Mouse (Mus musculus) hindbrain, embryonic 10.5 days (tissue): ENCODE data around the gene Sez6l2. TPM values are rescaled to one million over a fixed set of nuclear protein-coding genes. Genes with fewer than 3 reads are reported as not detected.
"Not testable (repeated sequence)": the region's sequence is repeated elsewhere in the genome, so short reads cannot be mapped to it uniquely, and the experiment has no call there.

Experiments
- DNase-seq: peaks from one replicate; pipeline ENCODE4 v3.0.0-alpha.2; 2017; ENCODE audit warnings: low spot score
- H3K27ac ChIP-seq: fragments of 300-500 bp; sonication (generic); 2 replicates; pipeline ENCODE4 v1.5.1; 2016; ENCODE audit warnings: mild to moderate bottlenecking, moderate library complexity
- H3K27me3 ChIP-seq: fragments of 300-500 bp; sonication (generic); 2 replicates; pipeline ENCODE4 v1.6.1; 2016; ENCODE audit warnings: mild to moderate bottlenecking; ENCODE audit not compliant: poor library complexity, insufficient read depth, severe bottlenecking
- H3K36me3 ChIP-seq: fragments of 300-500 bp; sonication (generic); 2 replicates; pipeline ENCODE4 v1.6.1; 2016; ENCODE audit warnings: mild to moderate bottlenecking, moderate library complexity
- H3K4me1 ChIP-seq: fragments of 300-500 bp; sonication (generic); replicated peaks from 2 replicates; pipeline ENCODE4 v1.6.1; 2016; ENCODE audit warnings: mild to moderate bottlenecking
- H3K4me3 ChIP-seq: fragments of 300-500 bp; sonication (generic); 2 replicates; pipeline ENCODE4 v1.5.1; 2016; ENCODE audit warnings: mild to moderate bottlenecking, moderate library complexity
- H3K9me3 ChIP-seq: fragments of 300-500 bp; sonication (generic); 2 replicates; pipeline ENCODE4 v1.6.1; 2016; ENCODE audit warnings: mild to moderate bottlenecking, moderate library complexity
- WGBS: fragments of 180-500 bp; shearing (Covaris S2); methylation state at CpG from one replicate; pipeline ENCODE4 v1.1.7; 2016; 5-methylcytosine and 5-hydroxymethylcytosine counted together
- polyA plus RNA-seq: library from polyadenylated mRNA; unstranded; fragments of >200 nt; fragmentation: Nextera tagmentation; extraction: Ambion mirVana; gene quantifications from 2 replicates; pipeline ENCODE4 v1.2.1, GENCODE M21; 2016

The Sez6l2 gene
- polyA plus RNA-seq: 2.3 and 7.6 TPM in 2 replicates

DNA sequence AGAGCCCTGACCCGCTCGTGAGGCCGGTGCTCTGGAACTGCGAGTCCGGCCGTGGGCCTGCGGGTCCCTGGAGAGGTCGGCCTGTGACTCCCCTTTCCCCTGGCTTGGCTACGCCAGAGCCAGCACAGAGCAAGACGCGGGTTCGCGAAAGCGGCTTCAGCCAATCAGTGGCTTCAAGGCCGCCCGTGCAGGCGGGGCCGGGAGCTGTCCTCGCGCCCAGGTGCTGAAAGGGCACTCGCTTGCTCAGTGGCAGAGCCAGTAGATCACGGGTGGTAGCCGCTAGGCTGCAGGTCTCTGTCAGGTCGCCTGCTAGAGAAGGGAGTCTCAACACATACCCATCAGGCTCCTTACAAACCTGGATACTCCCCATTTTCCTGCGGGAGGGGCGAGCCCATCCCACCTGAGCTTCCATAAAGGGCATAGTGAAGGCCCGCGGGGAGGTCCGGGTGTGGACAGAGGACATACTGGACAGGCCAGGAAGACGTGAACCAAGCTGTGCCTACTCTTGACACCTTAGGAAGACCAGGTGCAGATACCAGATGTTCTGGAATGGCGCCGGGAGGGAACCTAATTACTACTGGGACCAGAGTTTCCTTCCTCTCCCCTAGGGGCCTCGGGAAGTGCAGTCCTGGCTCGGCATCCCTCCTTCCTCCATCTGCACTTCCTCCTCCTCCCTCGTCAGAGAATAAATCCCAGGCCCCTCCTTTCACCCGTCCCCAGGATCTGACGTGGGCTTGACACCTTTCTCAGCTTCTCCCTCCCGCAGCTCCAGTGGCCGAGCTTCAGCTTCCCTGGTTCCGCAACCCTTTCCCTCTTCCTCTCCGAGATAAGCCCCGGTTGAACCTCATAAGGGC is at the start of gene Sez6l2:
Gene Sez6l2, plus strand, starts transcription at position 771 of the 854 bp plus-strand sequence.
- Histone ChIP-seq H3K9me3 (no peaks in the 10 kb centered on the region), H3K27me3 (peaks cover 55% of the 10 kb centered on the region), H3K4me3 (peak within 1 kb of the TSS; percentile 56), H3K4me1 (peaks cover 48% of the 10 kb centered on the region), H3K36me3 (peaks cover 16% of the 10 kb centered on the region), H3K27ac (peak within 1 kb of the TSS; percentile 83)
- under 1% methylated on average over 42 of the region's 42 CpGs for WGBS
- peak; percentile 93 for DNase-seq

DNA sequence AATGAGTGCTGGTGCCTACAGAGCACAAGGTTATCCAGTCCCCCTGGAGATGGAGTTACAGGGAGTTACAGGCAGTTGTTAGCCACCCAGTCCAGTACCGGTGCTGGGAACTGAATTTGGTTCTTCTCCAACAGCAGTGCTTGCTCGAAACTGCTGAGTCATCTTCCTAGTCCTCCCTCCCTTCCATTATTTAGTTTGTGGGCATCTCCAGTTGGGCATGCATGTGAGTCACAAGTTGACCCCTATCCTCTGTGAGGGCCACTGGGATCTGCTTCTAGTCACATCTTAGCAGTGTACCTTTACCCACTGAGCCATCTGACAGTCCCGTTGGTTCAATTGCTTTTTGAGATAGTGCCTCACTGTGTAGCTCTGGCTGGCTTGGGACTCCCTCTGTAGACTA is 44.8 kb upstream of the Sez6l2 start:
- DNase-seq: no peak
- Histone ChIP-seq H3K36me3 (peaks cover 31% of the 10 kb centered on the region), H3K4me1 (no peaks in the 10 kb centered on the region), H3K4me3 (no peak overlapping the region), H3K9me3 (no peaks in the 10 kb centered on the region), H3K27me3 (no peaks in the 10 kb centered on the region), H3K27ac (no peak overlapping the region)
- WGBS: 83% methylated on average over 3 of the region's 3 CpGs

DNA sequence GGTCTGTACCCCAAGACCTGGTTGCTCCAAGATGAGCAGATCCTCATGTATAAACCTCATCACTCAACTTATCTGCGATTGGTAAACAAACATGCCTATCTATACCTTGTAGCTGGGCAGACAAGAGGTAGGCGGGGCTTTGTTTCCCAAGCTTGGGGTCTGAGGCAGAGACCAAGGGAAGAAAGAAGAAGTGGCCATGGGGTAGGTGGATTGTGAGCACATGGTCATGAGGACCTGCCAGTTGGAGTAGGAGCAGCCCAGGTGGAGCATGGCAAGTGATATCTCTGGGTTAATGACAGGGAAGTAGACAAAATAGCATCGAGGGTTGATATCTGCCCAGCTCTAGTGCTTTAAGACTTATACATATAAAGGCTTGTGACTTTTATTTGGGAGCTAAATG is 35.5 kb upstream of the Sez6l2 start:
- no peak for DNase-seq
- no peaks in the 10 kb centered on the region for H3K9me3 ChIP-seq
- no peak overlapping the region for H3K27ac ChIP-seq
- no peak overlapping the region for H3K4me3 ChIP-seq
- WGBS: 92% methylated on average over 3 of the region's 3 CpGs
- H3K4me1 ChIP-seq: peaks cover 24% of the 10 kb centered on the region
- H3K36me3 ChIP-seq: peaks cover 14% of the 10 kb centered on the region
- no peaks in the 10 kb centered on the region; the same call in 1 of the 2 replicates for H3K27me3 ChIP-seq

DNA sequence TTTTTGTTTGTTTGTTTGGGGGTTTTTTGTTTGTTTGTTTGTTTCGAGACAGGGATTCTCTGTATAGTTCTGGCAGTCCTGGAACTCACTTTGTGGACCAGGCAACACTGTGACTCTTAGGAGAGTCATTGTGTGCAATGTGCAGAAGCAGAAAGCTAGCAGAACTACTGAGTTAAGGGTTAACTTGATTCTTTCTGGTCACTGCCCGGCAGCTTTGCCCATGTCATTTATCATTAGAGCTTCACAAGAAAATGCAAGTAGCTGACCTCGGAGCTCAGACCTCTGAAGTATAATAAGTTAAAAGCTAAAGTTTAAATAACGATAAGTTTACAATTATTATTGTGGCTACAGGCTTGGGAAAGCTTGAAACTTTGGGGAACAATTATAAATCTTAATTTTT is 32.0 kb upstream of the Sez6l2 start:
- not testable (repeated sequence) for DNase-seq, H3K27ac ChIP-seq, H3K27me3 ChIP-seq, H3K9me3 ChIP-seq, H3K4me3 ChIP-seq, H3K36me3 ChIP-seq
- WGBS: 49% methylated on average over 4 of the region's 4 CpGs
- peaks cover 53% of the 10 kb centered on the region for H3K4me1 ChIP-seq

DNA sequence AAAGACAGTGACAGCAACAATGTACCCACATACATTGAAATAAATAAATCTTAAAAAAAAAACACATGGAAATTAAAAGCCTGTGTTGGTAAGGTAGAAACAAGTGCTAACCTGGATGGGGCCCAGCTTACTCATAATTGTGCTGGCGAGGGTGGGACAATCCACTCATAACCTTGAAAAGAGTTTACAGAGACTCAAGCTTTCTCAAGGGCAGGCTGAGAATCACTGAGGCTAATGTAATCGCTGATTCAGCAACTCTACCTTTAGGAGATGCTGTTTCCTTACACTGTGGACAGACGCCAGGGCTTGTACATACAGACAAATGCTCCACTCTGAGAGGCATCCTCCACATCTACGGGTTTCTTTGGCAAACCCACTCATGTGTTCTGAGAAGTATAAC is 30.4 kb upstream of the Sez6l2 start:
- 85% methylated on average over 4 of the region's 4 CpGs for WGBS
- Histone ChIP-seq H3K27ac (no peak overlapping the region), H3K4me1 (peaks cover 63% of the 10 kb centered on the region), H3K4me3 (peak overlapping the region; percentile 3; the same call in 1 of the 2 replicates), H3K36me3 (no peaks in the 10 kb centered on the region; the same call in 1 of the 2 replicates), H3K27me3 (no peaks in the 10 kb centered on the region; the same call in 1 of the 2 replicates), H3K9me3 (no peaks in the 10 kb centered on the region)
- DNase-seq: no peak

DNA sequence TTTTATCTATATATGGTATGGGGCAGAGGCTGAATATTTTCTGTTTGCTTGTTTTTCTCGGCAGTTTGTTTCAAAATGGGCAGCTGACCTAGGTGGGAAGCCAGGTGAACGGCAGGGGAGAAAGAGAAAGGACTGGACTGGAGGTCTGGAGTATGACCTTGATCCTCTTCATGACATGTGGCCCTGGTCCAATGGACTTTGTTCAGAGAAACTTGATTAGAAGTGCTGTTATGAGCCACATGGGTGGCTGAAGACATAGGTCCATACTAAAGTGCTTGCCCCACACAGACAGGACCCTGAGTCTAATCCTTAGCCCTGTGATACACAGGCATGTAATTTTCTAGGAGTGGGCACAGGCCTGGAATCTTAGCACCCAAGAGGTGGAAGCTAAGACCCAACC is 28.8 kb upstream of the Sez6l2 start:
- Histone ChIP-seq H3K4me3 (peak overlapping the region; percentile 46), H3K9me3 (no peaks in the 10 kb centered on the region), H3K4me1 (peaks cover 63% of the 10 kb centered on the region), H3K36me3 (no peaks in the 10 kb centered on the region), H3K27me3 (no peaks in the 10 kb centered on the region), H3K27ac (peak overlapping the region; percentile 91)
- 78% methylated on average over 2 of the region's 2 CpGs for WGBS
- DNase-seq: no peak

DNA sequence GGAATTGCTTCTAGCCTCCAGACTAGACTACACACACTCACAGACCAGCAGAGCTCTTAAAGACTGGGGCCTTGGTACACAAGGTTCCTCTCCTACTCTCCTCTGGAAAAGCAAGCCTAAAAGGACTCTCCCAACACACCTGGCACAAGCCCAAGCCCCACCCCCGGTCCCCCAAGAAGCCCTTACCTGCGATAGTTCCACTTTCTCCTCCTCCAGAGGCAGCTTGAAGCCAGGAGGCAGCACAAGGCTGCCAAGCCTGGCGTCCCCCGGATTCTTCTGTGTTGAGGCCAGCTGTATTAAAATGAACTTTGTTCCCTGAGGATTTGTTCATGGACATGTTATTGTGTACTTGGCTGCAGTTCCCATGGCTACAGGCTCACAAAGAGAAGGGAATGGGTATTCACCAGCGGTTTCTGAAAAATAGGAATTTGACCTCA is 27.7 kb upstream of the Sez6l2 start, which contains the start of gene Tmem219:
Gene Tmem219, minus strand, starts transcription at position 294 of the 437 bp plus-strand sequence.
- peaks cover 56% of the 10 kb centered on the region for H3K4me1 ChIP-seq
- 42% methylated on average over 5 of the region's 5 CpGs for WGBS

DNA sequence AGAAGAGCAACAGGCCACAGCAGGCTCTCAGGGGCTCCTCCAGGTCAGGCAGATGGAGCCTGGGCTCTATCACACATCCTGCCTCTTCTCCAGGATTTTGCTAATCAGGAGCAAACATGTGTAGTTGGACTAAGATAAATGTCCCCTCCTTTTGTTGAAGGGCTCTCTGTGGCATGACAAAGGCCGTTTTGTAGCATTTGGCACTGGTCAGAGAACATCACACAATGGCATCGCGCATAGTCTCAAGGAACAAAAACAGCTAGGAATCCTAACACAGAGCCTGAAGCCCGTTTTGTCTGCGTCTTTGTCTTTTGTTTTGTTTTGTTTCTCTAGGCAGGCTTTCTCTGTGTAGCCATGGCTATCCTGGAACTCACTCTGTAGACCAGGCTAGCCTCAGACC is 26.4 kb upstream of the Sez6l2 start:
- Histone ChIP-seq H3K27me3 (no peaks in the 10 kb centered on the region), H3K4me3 (no peak overlapping the region), H3K4me1 (peaks cover 46% of the 10 kb centered on the region), H3K9me3 (no peaks in the 10 kb centered on the region), H3K36me3 (no peaks in the 10 kb centered on the region), H3K27ac (peak overlapping the region; percentile 91)
- WGBS: 45% methylated on average over 5 of the region's 5 CpGs
- DNase-seq: peak; percentile 23

More for the DNA sequence above, 27.7 kb upstream of the Sez6l2 start, which contains the start of gene Tmem219:
- H3K9me3 ChIP-seq: no peaks in the 10 kb centered on the region
- DNase-seq: peak; percentile 61
- H3K27me3 ChIP-seq: no peaks in the 10 kb centered on the region
- peak within 1 kb of the TSS; percentile 91 for H3K27ac ChIP-seq
- no peaks in the 10 kb centered on the region for H3K36me3 ChIP-seq
- H3K4me3 ChIP-seq: peak within 1 kb of the TSS; percentile 46

DNA sequence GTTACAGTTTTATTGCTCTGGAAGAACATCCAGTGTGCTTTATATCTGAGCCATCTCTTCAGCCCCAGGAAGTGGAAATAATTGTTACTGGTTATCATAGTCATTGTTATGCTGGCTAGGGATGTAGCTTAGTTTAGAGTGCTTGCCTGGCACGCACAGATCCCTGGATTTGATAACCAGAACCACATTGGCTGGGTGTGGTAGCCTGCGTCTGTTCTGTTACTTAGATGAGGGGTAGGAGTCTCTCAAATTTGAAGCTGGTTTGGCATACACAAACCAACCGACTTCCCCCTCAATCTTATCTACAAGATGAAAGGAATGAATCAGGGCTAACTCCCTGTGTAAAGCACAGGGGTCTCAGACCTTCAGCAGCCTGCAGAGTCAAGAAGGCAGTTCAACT is 24.1 kb upstream of the Sez6l2 start:
- Histone ChIP-seq H3K27ac (0 out of 2 replicates have a peak overlapping the region, but pooled peaks have one; percentile 40), H3K36me3 (peaks cover 11% of the 10 kb centered on the region), H3K4me3 (no peak overlapping the region), H3K27me3 (no peaks in the 10 kb centered on the region), H3K9me3 (no peaks in the 10 kb centered on the region), H3K4me1 (peaks cover 43% of the 10 kb centered on the region)
- DNase-seq: no peak
- WGBS: 68% methylated on average over 3 of the region's 3 CpGs

DNA sequence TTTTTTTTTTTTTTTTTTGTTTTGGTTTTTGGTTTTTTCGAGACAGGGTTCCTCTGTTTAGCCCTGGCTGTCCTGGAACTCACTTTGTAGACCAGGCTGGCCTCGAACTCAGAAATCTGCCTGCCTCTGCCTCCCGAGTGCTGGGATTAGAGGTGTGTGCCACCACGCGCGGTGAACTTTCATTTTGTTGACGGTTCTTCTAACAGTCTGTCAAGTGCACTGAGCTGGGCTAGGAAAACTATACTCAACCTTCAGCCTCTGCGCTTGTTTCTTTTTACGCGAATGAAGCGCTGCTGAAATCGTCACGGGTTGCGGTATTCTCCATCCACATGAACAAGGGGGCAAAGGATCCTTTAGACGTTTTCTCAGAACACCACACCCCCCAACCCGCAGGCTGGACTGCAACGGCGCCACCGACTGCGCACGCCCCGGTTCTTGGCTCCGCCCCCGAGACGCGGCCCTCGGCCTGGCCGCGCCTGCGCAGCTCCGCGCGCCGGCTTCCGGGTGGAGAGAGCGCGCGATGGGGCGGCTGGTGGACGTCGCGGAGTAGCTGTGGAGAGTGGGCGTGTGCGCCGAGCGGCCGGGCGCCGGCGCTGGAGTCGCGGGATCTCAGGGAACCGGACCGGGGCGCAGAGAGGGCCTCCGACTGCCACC is 21.9 kb upstream of the Sez6l2 start, which contains the start of gene Kctd13:
Gene Kctd13, plus strand, starts transcription at position 496 of the 654 bp plus-strand sequence.
- Histone ChIP-seq H3K4me1 (peaks cover 24% of the 10 kb centered on the region), H3K27me3 (no peaks in the 10 kb centered on the region), H3K4me3 (peak within 1 kb of the TSS; percentile 70), H3K9me3 (no peaks in the 10 kb centered on the region), H3K36me3 (peaks cover 32% of the 10 kb centered on the region), H3K27ac (peak within 1 kb of the TSS; percentile 89)
- peak; percentile 90 for DNase-seq
- 5% methylated on average over 56 of the region's 56 CpGs for WGBS

DNA sequence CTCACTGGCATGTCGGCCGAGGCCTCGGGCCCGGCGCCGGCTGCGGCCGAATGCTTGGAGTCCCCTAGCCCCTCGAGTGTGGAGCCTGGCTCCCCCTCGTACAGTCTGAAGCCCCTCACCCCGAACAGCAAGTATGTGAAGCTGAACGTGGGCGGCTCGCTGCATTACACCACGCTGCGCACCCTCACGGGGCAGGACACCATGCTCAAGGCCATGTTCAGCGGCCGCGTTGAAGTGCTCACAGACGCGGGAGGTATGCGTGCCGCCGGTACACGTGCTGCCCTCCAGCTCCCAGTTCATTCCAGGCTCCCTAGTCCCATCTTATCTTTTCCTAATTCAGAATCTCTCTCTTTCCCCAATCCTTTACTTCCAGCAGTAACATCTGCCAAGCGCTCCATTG is 21.3 kb upstream of the Sez6l2 start:
- Histone ChIP-seq H3K4me3 (peak overlapping the region; percentile 70), H3K27me3 (no peaks in the 10 kb centered on the region), H3K9me3 (no peaks in the 10 kb centered on the region), H3K27ac (peak overlapping the region; percentile 89), H3K4me1 (peaks cover 19% of the 10 kb centered on the region), H3K36me3 (peaks cover 38% of the 10 kb centered on the region)
- DNase-seq: no peak
- under 1% methylated on average over 27 of the region's 27 CpGs for WGBS

DNA sequence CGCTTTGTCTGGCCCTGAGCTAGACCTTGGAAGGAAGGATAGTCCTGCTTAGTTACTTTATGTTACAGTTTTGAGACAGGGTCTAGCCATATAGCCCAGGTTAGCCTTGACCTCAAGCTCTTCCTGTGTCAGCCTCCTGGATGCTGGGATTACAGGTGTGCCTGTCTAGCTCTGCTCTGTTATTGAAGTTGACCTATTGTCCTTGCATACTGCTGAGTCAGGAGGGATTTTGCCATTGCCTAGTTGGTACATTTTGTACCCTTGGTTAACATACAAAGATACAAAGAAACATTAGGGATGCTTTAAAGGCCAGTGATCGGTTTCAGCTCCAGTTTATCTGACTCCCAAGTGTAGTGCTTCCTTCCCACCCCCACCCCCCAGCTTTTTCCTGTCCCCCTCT is 17.7 kb upstream of the Sez6l2 start:
- no peak for DNase-seq
- no peak overlapping the region for H3K27ac ChIP-seq
- no peaks in the 10 kb centered on the region for H3K27me3 ChIP-seq
- 0 out of 2 replicates have a peak, but pooled peaks cover 3% of the 10 kb centered on the region for H3K9me3 ChIP-seq
- WGBS: 95% methylated on average over 2 of the region's 2 CpGs
- H3K36me3 ChIP-seq: peaks cover 72% of the 10 kb centered on the region
- H3K4me3 ChIP-seq: no peak overlapping the region
- peaks cover 16% of the 10 kb centered on the region for H3K4me1 ChIP-seq

DNA sequence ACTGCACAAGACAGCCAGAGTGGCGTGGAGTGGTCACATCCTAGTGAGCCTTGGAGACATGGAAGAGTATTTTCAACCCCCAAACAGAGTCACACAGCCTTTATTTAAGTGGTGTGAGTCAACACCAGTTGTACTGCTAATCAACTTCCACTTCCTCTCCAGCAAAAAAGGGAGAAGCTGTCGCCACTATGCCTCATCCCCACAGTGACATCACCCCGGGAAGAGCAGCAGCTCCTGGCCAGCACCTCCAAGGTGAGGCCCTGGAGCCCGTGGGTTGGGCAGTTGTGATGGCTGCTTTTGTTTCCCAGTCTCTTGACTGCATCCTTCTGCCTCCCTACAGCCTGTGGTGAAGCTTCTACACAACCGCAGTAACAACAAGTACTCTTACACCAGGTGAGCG is 9.2 kb upstream of the Sez6l2 start:
- Histone ChIP-seq H3K27me3 (no peaks in the 10 kb centered on the region), H3K36me3 (peaks cover 77% of the 10 kb centered on the region), H3K27ac (no peak overlapping the region), H3K4me1 (peaks cover 9% of the 10 kb centered on the region), H3K9me3 (0 out of 2 replicates have a peak, but pooled peaks cover 3% of the 10 kb centered on the region), H3K4me3 (no peak overlapping the region)
- no peak for DNase-seq
- WGBS: 48% methylated on average over 6 of the region's 6 CpGs
